Mouse (Mus musculus) erythroblast, adult 5-6 weeks (primary cell): Measurements from ENCODE around the gene Hsd17b11. TPM values are rescaled to one million over a fixed set of nuclear protein-coding genes. Genes with fewer than 3 reads are reported as not detected.

Source experiments
- total RNA-seq, 2 experiments: library from RNA; stranded (forward) in 1 of 2; stranded (reverse) in 1 of 2; fragments of 150-400 nt in 1 of 2; fragments of 200-764, 138-1000 nt in 1 of 2; gene quantifications; 2 replicates each; pipeline versions ENCODE4 v1.2.3 to v1.2.4; 2015 to 2017; ENCODE audit warnings: low replicate concordance in 2 of 2

The Hsd17b11 gene
- total RNA-seq, 2 experiments from 2014 or later, result 12.5 to 21.8 TPM

Other genes starting within 250 kb of the Hsd17b11 start
- not detected in 2 replicates for gene Klhl8, start 110.7 kb downstream of the Hsd17b11 start, total RNA-seq (2015; ENCODE audit: low replicate concordance)
- gene Klhl8, start 110.7 kb downstream of the Hsd17b11 start, total RNA-seq (2017; ENCODE audit: low replicate concordance), result 0.51 and 1.7 TPM in 2 replicates
- not detected in 2 replicates for gene Hsd17b13, start 44.5 kb downstream of the Hsd17b11 start, total RNA-seq (2015; ENCODE audit: low replicate concordance)
- 0.84 TPM in 1 of 2 replicates, not detected in the other for gene Hsd17b13, start 44.5 kb downstream of the Hsd17b11 start, total RNA-seq (2017; ENCODE audit: low replicate concordance)
- 13.8 and 14.4 TPM in 2 replicates for gene Nudt9, start 24.4 kb upstream of the Hsd17b11 start, total RNA-seq (2015; ENCODE audit: low replicate concordance)
- gene Nudt9, start 24.4 kb upstream of the Hsd17b11 start, total RNA-seq (2017; ENCODE audit: low replicate concordance), result 34.2 and 44.5 TPM in 2 replicates
- gene Gm17660, start 55.7 kb upstream of the Hsd17b11 start, total RNA-seq (2015; ENCODE audit: low replicate concordance), result not detected in 2 replicates
- not detected in 2 replicates for gene Gm17660, start 55.7 kb upstream of the Hsd17b11 start, total RNA-seq (2017; ENCODE audit: low replicate concordance)
- not detected in 2 replicates for gene Sparcl1, start 91.8 kb upstream of the Hsd17b11 start, total RNA-seq (2015; ENCODE audit: low replicate concordance)
- 0.85 TPM in 1 of 2 replicates, not detected in the other for gene Sparcl1, start 91.8 kb upstream of the Hsd17b11 start, total RNA-seq (2017; ENCODE audit: low replicate concordance)
- not detected in 2 replicates for gene Dspp, start 148.8 kb upstream of the Hsd17b11 start, total RNA-seq (2015; ENCODE audit: low replicate concordance)
- not detected in 2 replicates for gene Dspp, start 148.8 kb upstream of the Hsd17b11 start, total RNA-seq (2017; ENCODE audit: low replicate concordance)
- not detected in 2 replicates for gene Dmp1, start 180.7 kb upstream of the Hsd17b11 start, total RNA-seq (2015; ENCODE audit: low replicate concordance)
- not detected in 2 replicates for gene Dmp1, start 180.7 kb upstream of the Hsd17b11 start, total RNA-seq (2017; ENCODE audit: low replicate concordance)